Mouse (Mus musculus) heart, embryonic 15.5 days (tissue): Measurements from ENCODE around the gene Rabac1. TPM values are rescaled to one million over a fixed set of nuclear protein-coding genes. Genes with fewer than 3 reads are reported as not detected.

Experiments used
- microRNA-seq: library from miRNA; unstranded; fragments of <30 nt; microRNA quantifications from one replicate; pipeline ENCODE4, GENCODE M21; 2016
- polyA plus RNA-seq: library from polyadenylated mRNA; unstranded; fragments of >200 nt; fragmentation: Nextera tagmentation; extraction: Ambion mirVana; gene quantifications from 2 replicates; pipeline ENCODE4 v1.2.1, GENCODE M21; 2015

Gene Rabac1
- polyA plus RNA-seq, 1 experiment from 2014 or later: 211 TPM

Small RNAs within 50 kb of the gene (microRNA-seq; reads per million reads assigned to microRNA genes)
- gene Mir7046 (not detected), gene Mir7047 (not detected)

Other genes with a start within 250 kb of the Rabac1 start
- not detected in 2 replicates for gene Gm4763, start 245.8 kb downstream of the Rabac1 start, polyA plus RNA-seq
- 0.13 and 0.27 TPM in 2 replicates for gene Cd177, start 212.4 kb downstream of the Rabac1 start, polyA plus RNA-seq
- gene Ceacam10, start 195.5 kb downstream of the Rabac1 start, polyA plus RNA-seq: 0.20 TPM in 1 of 2 replicates, not detected in the other
- gene Gm9844, start 110.5 kb downstream of the Rabac1 start, polyA plus RNA-seq: 7.4 and 8.9 TPM in 2 replicates
- gene Lypd4, start 102.8 kb downstream of the Rabac1 start, polyA plus RNA-seq: not detected in 2 replicates
- gene Dmrtc2, start 102.7 kb downstream of the Rabac1 start, polyA plus RNA-seq: not detected in 2 replicates
- 1,190 and 1,237 TPM in 2 replicates for gene Rps19, start 88.4 kb downstream of the Rabac1 start, polyA plus RNA-seq
- gene Cd79a, start 75.4 kb downstream of the Rabac1 start, polyA plus RNA-seq: 0.15 and 0.21 TPM in 2 replicates
- gene Arhgef1, start 69.8 kb downstream of the Rabac1 start, polyA plus RNA-seq: 59.2 and 92.5 TPM in 2 replicates
- not detected in 2 replicates for gene Gm4881, start 28.3 kb downstream of the Rabac1 start, polyA plus RNA-seq
- 0.54 and 1.9 TPM in 2 replicates for gene Atp1a3, start 33.2 kb upstream of the Rabac1 start, polyA plus RNA-seq
- gene Grik5, start 99.6 kb upstream of the Rabac1 start, polyA plus RNA-seq: 2.4 and 4.4 TPM in 2 replicates
- 15.4 and 23.0 TPM in 2 replicates for gene Zfp574, start 99.8 kb upstream of the Rabac1 start, polyA plus RNA-seq
- gene Pou2f2, start 207.0 kb upstream of the Rabac1 start, polyA plus RNA-seq: 0.49 and 1.9 TPM in 2 replicates
- 6.6 and 9.5 TPM in 2 replicates for gene Dedd2, start 247.9 kb upstream of the Rabac1 start, polyA plus RNA-seq
- gene Zfp526, start 248.7 kb upstream of the Rabac1 start, polyA plus RNA-seq: 1.7 and 2.9 TPM in 2 replicates